Mouse (Mus musculus): Measurements from ENCODE around the gene Timm29.

Timm29 gene

GRCm38 (mm10) chr9:21616232-21616781, 23.8 kb downstream of the Timm29 start:
- no peak for DNase-seq (ENCODE audit: low read depth, low spot score)

- DNase-seq (ENCODE audit: low read depth, low spot score): peak; percentile 30
Observed at GRCm38 (mm10) chr9:21617066-21617465, 24.5 kb downstream of the Timm29 start.

DNA sequence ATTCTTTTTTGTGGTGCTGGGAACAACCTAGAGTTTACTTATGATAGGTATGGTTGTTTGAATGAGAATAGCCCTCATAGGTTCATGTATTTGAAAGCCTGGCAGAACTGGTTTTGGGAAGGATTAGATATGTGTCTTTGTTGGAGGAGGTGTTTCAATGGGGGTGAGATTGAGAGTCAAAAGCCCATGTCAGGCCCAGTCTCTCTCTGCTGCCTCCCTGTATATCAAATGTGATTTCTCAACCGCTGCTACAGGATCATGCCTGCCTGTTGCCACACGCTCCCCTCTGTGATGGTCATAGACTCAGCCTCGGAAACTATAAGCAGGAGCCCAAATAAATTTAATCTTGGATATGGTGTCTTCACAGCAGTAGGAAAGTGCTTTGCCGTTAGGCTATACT, 27.7 kb downstream of the Timm29 start:
- DNase-seq (ENCODE audit: low read depth, low spot score): no peak

- DNase-seq (ENCODE audit: low read depth, low spot score): no peak
Observed at GRCm38 (mm10) chr9:21622676-21623075, 30.2 kb downstream of the Timm29 start.

DNA sequence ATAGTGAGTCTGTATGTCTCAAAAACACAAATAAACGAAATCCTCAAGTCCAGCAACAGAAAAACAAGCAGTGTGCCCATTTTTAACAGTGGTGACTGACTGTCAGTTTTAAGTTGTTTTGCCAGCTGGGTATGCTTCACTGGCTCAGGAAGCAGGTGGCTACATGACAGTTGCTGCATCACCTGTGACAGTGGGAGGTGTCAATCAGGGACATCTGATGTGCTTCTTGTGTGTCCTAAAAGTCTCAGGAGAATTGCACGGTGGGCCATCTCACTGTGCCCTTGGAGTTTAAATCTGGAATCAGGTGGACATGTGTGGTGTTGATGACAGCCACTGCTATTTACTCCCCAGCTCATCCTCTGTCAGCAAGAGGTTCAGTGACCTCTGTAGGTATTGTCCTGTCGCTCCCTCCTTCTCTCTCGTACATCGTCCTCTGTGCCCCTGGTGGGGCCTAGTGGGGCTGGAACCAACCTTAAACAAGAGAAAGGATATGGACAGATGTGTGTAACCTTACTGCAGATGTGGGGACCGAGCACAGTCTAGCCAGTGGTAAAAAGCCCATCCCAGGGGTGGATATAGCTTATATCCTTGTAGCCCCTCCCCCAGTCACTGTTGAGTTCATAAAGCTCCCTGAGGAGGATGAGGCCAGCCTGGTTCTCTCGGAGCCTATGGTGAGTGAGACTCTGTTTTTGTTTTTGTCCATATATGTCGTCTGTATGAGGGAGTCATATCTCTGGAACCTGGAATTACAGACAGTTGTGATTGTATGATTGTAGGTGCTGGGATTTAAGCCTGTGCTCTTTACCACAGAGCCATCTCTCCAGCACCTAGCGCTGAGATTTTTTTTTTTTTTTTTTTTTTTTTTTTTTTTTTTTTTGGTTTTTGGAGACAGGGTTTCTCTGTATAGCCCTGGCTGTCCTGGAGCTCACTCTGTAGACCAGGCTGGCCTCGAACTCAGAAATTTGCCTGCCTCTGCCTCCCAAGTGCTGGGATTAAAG, 33.1 kb downstream of the Timm29 start:
- no peak for DNase-seq (ENCODE audit: low read depth, low spot score)

GRCm38 (mm10) chr9:21626571-21626970, 34.0 kb downstream of the Timm29 start:
- DNase-seq (ENCODE audit: low read depth, low spot score): peak; percentile 36

DNA sequence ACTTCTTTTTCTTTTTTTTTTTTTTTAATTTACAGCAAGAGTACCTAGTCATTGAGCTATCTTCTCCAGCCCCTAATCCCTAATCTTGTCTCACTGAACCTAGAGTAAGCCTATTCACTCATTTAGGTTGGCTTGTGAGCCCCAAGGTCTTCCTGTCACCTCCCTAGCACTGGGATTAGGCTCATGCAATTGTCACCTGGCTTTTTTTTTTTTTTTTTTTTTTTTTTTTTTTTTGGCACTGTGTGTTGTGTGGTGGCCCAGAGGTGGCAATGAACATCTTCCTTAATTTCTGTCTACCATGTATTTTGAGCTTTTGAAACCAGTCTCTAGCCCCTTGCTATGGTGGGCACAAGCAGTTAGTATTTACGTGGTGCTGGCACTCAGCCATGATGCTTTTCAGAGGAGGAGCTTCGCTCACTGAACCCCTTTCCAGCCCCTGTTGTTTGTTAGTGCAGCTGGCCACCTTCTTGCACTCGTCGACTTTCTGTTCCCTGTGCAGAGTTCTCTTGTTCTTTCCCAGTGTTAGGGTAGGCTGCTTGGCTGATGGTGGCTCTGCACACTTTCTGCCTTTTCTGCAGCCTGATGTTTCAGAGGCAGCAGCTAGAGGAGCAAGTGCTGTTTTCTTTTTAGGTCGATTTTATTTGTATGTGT, 34.7 kb downstream of the Timm29 start:
- DNase-seq (ENCODE audit: low read depth, low spot score): no peak

- peak; percentile 71 for DNase-seq (ENCODE audit: low read depth, low spot score)
Observed at GRCm38 (mm10) chr9:21630673-21631072, 38.2 kb downstream of the Timm29 start.

DNA sequence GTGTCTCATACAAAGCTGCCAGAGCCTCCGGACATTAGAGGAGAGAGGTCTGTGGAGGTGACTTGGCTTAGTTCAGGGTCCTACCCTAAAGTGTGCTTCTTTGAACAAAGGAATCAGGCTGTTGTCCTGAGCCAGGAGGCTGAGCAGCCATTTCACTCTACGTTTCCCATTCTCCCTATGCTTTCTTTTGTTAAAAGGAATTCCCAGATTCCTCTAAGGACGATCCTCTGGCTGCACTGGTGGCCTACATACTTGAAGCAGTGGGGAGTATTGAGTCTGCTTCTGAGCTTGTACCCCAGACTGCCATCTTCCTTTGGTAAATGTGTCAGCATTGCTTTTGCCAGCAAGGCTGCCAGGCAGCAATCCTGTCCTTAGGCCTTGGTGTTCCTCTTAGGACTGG, 40.6 kb downstream of the Timm29 start:
- DNase-seq (ENCODE audit: low read depth, low spot score): no peak

DNA sequence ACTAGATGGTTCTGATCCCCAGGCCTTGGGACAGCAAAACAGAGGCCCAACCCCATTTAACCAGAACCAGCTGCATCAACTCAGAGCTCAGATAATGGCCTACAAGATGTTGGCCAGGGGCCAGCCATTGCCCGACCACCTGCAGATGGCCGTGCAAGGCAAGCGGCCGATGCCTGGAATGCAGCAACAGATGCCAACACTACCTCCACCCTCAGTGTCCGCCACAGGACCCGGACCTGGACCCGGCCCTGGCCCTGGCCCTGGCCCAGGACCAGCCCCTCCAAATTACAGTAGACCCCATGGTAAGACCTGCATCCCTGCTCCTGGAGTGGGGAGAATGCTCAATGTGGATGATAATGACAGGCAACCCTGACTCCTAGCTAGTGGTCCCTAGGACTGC, 43.1 kb downstream of the Timm29 start:
- no peak for DNase-seq (ENCODE audit: low read depth, low spot score)

DNA sequence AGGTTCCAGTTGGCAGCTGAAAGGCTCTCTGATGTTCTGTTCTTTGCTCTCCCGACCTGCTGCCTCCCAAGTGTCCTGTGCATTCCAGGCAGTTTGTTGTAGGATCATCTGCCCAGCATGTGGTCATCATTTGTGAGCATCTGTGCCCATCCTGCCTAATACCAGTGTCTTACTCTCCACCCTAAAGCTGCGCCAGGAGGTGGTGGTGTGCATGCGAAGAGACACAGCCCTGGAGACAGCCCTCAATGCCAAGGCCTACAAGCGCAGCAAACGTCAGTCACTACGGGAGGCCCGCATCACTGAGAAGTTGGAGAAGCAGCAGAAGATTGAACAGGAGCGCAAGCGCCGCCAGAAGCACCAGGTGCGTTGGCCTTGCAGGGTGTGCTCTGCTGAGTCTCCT, 46.5 kb downstream of the Timm29 start:
- no peak for DNase-seq (ENCODE audit: low read depth, low spot score)

Measured in CD4-positive, CD25-positive, alpha-beta regulatory T cell, adult 2 months (primary cell).